Mouse (Mus musculus) CD4-positive, CD25-positive, alpha-beta regulatory T cell, adult 2 months (primary cell): ENCODE results near the gene Tmem131.

Experiments
- DNase-seq: peaks from one replicate; pipeline ENCODE4 v3.0.0-alpha.2; 2012; ENCODE audit warnings: low read depth, low spot score

Gene Tmem131

DNA sequence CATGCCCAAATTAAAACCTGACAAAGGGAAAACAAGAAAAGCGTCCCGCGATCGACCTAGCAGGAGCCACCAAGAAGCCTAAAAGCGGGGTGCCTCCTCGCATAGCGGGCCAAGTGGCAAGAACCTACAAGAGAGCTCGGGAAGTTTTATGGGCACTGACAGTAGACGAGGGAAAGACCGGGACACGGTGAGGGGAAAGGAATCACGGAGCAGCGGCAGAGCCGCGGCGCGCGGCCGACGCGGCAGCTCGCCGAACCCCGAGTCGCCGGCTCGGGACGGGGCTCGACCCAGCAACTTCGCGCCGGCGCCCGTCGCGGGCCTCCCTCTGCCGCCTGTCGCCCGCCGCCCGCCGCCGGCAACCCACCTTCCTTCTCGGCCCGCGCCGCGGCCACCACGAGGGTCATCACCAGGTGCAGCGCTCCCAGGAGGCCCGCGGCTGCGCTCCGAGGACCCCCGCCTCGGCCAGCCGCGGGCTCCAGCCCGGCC lies 4.6 kb downstream of the Tmem131 start:
- peak; percentile 52 for DNase-seq

- peak; percentile 49 for DNase-seq
Measured at GRCm38 (mm10) chr1:36938348-36938747, 5.1 kb downstream of the Tmem131 start.

DNA sequence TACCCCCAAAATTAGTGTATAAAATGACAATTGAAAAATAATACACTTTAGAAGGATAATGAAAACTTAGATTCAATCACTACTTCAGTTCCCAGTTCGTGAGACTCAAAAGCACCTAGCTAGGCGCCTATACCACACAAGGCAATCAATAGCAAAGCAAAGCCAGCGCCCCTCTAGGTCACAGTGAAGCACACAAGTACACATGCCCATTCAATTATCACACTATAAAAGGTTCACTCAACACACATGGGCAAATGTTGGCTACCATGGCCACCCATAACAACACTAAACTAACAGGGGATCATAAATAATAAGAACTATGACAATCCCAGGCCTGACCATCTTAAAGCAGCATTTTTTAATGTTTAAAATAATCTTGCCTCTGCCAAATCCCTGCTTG lies 5.8 kb downstream of the Tmem131 start:
- DNase-seq: no peak

DNA sequence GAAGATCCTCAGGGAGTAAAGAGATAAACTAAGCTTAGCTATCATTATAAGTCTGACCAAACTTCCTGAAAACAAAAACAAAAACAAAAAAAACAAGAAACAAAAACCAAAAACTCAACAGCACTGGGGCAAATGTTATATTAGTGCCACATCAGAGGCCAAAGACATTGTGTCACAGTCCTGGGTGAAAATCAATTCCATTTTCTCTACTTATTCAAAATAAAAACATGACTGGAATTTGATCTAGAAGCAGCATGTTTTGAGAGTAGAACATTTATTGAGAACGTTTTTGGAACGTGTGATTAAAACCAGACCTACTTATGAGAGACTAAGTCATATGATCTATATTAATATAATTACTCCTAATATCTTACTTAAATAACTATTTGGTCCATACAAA lies 6.5 kb downstream of the Tmem131 start:
- no peak for DNase-seq

GRCm38 (mm10) chr1:36936567-36936966 lies 6.9 kb downstream of the Tmem131 start:
- DNase-seq: no peak

DNA sequence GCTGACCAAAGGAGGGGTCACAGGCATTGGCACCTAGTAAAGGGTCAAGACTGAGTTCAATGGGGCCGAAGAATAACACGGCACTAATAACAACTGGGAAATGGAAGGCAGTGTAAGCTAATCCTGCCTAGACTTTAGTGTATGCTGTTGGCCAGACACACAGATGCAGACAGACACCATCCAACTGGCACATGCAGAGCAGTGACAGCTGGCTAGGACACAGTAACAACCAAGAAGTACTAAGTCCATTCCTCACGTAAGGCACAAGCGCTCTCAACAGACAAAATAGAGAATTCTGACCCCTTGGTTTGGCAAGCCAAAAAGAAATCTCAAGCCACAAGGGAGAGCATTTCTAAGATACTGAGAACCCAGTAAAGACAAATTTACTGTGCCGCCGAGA lies 8.7 kb downstream of the Tmem131 start:
- DNase-seq: no peak

DNA sequence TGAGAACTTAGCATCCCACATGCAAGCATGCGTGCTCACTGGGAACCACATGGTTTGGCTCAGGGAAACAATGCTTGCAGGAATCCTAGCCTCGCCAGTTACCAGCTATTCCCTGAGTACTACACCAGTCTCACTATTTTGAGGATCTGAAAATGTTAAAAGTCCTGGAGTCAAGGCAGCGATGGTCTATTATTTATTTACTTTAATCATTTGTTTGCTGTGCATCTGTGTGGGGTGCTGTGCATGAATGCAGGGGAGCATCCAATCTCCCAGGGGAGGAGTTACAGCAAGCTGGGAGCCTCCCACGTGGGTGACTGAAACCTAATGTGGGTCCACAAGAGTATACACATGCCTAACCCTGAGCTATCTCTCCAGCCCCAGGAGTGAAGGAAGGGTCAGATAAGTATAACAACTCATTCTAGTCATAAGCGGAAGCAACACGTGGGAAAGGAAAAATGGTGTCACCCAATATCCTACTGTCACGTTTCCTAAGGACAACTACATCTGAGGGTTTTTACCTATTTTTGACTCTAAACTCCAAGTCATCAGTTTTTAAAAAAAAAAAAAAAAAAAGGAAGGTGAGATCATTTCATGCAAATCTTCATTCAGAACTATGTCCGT lies 9.4 kb downstream of the Tmem131 start:
- DNase-seq: no peak

DNA sequence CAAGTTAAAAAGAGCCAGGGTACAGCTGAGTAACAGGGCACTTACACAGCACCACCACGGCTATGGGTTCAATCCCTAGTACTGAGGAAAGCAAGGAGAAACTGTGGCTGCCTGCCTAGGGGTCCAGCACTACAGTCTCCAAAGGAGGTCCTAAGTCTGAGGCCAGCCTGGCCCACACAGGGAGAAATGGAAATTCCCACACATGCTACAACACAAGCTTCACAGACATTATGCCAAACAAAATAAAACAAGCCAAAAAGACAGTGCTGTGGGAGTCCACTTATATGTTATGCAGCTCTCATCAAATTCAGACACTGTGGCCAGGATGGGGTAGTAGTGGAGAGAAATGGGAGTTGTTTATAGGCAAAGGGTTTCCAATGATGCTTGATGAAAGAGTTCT lies 11.2 kb downstream of the Tmem131 start:
- DNase-seq: no peak

- DNase-seq: no peak
Measured at GRCm38 (mm10) chr1:36930911-36931310, 12.6 kb downstream of the Tmem131 start.

DNA sequence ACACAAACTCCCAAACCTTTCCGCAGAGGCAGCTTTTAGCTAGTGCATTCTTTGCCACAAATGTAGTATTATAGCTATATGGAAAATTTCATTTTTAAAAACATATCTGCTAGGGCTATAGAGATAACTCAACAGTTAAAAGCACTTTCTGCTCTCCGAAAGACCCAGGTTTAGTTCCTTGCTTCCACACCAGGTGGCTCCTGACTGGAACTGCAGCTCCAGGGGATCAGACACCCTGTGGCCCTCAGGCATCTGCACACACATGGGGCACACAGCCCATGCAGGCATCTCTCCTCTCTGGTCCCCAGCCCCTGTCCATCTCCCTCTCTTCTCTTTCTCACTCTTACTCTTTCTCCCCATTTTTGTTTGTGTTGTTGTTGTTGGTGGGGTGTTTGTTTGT lies 13.5 kb downstream of the Tmem131 start:
- no peak for DNase-seq

- DNase-seq: no peak
Measured at GRCm38 (mm10) chr1:36928357-36929330, 14.8 kb downstream of the Tmem131 start.

GRCm38 (mm10) chr1:36927569-36927968 lies 15.9 kb downstream of the Tmem131 start:
- no peak for DNase-seq

GRCm38 (mm10) chr1:36926738-36927137 lies 16.7 kb downstream of the Tmem131 start:
- no peak for DNase-seq

- DNase-seq: no peak
Measured at GRCm38 (mm10) chr1:36926246-36926645, 17.2 kb downstream of the Tmem131 start.

DNA sequence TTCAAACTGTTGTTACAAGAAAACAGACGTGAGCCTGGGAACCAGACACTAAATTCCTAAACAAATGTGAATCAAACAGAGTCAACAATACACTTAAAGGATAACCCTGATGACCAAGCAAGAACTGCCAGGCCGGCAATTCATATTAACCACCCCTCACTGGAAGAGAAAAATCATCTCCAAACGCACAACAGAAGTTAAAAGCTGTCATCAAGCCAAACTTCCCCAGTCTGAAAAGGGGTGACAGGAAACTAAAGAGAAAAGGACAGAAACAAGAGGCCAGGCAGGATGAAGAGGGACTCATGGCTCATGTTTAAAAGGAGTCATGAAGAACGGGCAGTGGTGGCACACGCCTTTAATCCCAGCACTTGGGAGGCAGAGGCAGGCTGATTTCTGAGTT lies 17.7 kb downstream of the Tmem131 start:
- DNase-seq: no peak

DNA sequence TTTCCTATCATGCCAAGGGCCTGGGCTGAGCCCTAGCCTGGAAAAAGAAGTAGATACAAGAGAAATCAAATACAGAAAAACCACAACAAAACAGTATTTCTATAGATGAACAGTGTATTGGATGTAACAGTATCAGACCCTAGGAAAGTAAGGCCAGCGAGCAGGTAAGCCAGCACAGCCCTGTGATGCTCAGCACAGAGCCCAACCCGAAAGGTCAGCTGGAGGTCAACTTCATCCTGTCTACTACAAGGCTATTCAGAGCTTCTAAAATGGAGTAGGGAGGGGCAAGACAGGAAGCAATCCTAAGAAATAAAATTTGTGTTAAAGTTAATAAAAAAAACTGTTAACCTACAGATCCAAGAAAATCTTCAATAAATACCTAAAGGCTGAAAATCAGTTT lies 18.6 kb downstream of the Tmem131 start:
- DNase-seq: no peak

- DNase-seq: no peak
Measured at GRCm38 (mm10) chr1:36923911-36924310, 19.6 kb downstream of the Tmem131 start.

- no peak for DNase-seq
Measured at GRCm38 (mm10) chr1:36922623-36923421, 20.6 kb downstream of the Tmem131 start.

DNA sequence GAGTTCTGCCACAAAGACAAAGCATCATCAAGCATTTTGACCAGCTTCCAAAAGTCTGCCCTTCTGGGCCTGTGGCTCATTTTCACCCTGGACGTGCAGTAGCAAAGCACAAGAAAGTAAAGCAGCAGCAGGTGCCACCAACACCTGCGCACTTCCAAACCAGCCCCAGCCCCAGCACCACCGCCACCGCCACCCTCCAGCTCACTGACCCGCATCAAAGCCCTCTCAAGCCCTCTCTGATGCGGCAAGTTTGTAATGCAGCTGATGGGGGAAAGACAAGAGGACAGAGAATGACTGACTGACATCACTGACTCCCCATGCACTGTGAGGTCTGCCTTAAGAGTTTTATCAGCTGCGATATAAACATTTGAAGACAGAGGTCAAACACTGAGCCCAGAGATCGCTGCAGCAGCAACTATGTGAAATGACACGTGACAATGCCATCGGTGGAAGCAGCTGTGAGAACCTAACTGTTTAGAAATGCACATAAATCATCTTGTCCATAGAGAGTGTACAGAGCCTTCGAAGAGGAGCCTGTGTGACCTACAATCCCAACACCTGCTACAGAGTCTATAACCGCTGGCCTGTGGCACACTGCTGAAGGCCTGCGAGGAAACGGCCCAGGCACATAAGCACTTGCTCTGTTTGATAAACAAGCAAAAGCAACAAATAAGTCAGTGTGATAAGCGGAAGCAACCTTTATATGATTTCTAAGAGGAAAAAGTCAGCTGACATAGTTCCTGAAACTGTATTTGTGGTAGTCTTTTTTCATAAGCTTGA lies 21.7 kb downstream of the Tmem131 start:
- DNase-seq: peak; percentile 52

GRCm38 (mm10) chr1:36920726-36921125 lies 22.7 kb downstream of the Tmem131 start:
- DNase-seq: no peak

DNA sequence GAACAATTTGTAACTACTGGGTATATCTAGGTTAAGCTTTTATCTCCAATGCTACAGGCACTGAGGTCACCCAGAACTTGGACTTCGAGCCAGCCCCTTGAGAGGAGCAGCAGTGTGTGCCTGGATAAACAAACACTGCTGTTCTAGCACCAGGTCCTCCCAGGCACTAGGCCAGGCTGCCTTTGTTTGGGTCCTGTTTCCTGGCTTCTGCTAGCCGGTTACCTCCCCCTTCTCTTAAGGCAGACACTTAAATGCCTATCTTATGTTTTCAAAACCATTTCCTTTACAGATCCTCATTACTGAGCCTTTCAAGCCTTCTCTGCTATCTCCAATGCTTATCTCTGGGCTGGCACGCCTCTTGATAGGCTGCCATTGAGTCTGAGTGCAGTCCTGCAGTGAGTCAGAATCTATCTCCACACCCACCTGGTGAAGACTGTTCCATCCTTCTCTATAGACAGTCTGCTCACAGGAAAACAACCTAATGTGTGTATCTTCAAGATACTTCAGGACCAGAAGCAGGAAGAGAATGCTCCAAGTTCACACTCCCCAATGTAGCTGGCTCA lies 23.2 kb downstream of the Tmem131 start:
- peak; percentile 82 for DNase-seq
